Mouse (Mus musculus): ENCODE results near the gene Disp1. TPM values are rescaled to one million over a fixed set of nuclear protein-coding genes. Genes with fewer than 3 reads are reported as not detected.

Disp1 gene
- polyA plus RNA-seq, 1 experiment = 2.9 TPM

- TF ChIP-seq GATA1 (IDR thresholded peaks at IDR 0.05; ENCODE audit: low read length) = no peak
These were observed 121.1 kb downstream of the Disp1 start for GRCm38 (mm10) chr1:183100245-183100644.

GRCm38 (mm10) chr1:183099686-183100085 lies 121.6 kb downstream of the Disp1 start:
- TF ChIP-seq GATA1 (IDR thresholded peaks at IDR 0.05; ENCODE audit: low read length) = no peak

GRCm38 (mm10) chr1:183097606-183098005 lies 123.7 kb downstream of the Disp1 start:
- no peak for TF ChIP-seq GATA1 (IDR thresholded peaks at IDR 0.05; ENCODE audit: low read length)

- no peak for TF ChIP-seq GATA1 (IDR thresholded peaks at IDR 0.05; ENCODE audit: low read length)
These were observed 125.8 kb downstream of the Disp1 start for GRCm38 (mm10) chr1:183095454-183096088.

GRCm38 (mm10) chr1:183092296-183092695 lies 129.0 kb downstream of the Disp1 start:
- no peak for TF ChIP-seq GATA1 (IDR thresholded peaks at IDR 0.05; ENCODE audit: low read length)

- no peak for TF ChIP-seq GATA1 (IDR thresholded peaks at IDR 0.05; ENCODE audit: low read length)
These were observed 130.1 kb downstream of the Disp1 start for GRCm38 (mm10) chr1:183091203-183091602.

GRCm38 (mm10) chr1:183088661-183089060 lies 132.7 kb downstream of the Disp1 start:
- no peak for TF ChIP-seq GATA1 (IDR thresholded peaks at IDR 0.05; ENCODE audit: low read length)

GRCm38 (mm10) chr1:183086843-183087242 lies 134.5 kb downstream of the Disp1 start:
- no peak for TF ChIP-seq GATA1 (IDR thresholded peaks at IDR 0.05; ENCODE audit: low read length)

- no peak for TF ChIP-seq GATA1 (IDR thresholded peaks at IDR 0.05; ENCODE audit: low read length)
These were observed 137.0 kb downstream of the Disp1 start for GRCm38 (mm10) chr1:183084085-183085050.

- TF ChIP-seq GATA1 (IDR thresholded peaks at IDR 0.05; ENCODE audit: low read length) = no peak
These were observed 138.9 kb downstream of the Disp1 start for GRCm38 (mm10) chr1:183082436-183082835.

GRCm38 (mm10) chr1:183081126-183081525 lies 140.2 kb downstream of the Disp1 start:
- TF ChIP-seq GATA1 (IDR thresholded peaks at IDR 0.05; ENCODE audit: low read length) = no peak

- TF ChIP-seq GATA1 (IDR thresholded peaks at IDR 0.05; ENCODE audit: low read length) = no peak
These were observed 146.1 kb downstream of the Disp1 start for GRCm38 (mm10) chr1:183075121-183075822.

- TF ChIP-seq GATA1 (IDR thresholded peaks at IDR 0.05; ENCODE audit: low read length) = no peak
These were observed 148.9 kb downstream of the Disp1 start for GRCm38 (mm10) chr1:183072263-183073050.

- no peak for TF ChIP-seq GATA1 (IDR thresholded peaks at IDR 0.05; ENCODE audit: low read length)
These were observed 151.2 kb downstream of the Disp1 start for GRCm38 (mm10) chr1:183069954-183070649.
